Mouse (Mus musculus): ENCODE data around the gene Tmc5.

Gene Tmc5

GRCm38 (mm10) chr7:118597201-118597600, at the start of gene Tmc5:
Gene Tmc5 (plus strand): TSS chr7:118597297.
- no peak for DNase-seq

GRCm38 (mm10) chr7:118547451-118547850, 49.6 kb upstream of the Tmc5 start:
- DNase-seq, result no peak

- DNase-seq, result no peak
These were observed 43.2 kb upstream of the Tmc5 start for GRCm38 (mm10) chr7:118553881-118554280.

- DNase-seq, result no peak
These were observed 42.8 kb upstream of the Tmc5 start for GRCm38 (mm10) chr7:118554290-118554689.

GRCm38 (mm10) chr7:118569121-118569543, 28.0 kb upstream of the Tmc5 start:
- DNase-seq, result no peak

- DNase-seq, result no peak
These were observed 25.7 kb upstream of the Tmc5 start for GRCm38 (mm10) chr7:118571350-118571749.

- no peak for DNase-seq
These were observed 25.1 kb upstream of the Tmc5 start for GRCm38 (mm10) chr7:118572039-118572438.

- no peak for DNase-seq
These were observed 18.8 kb upstream of the Tmc5 start for GRCm38 (mm10) chr7:118578269-118578668.

- no peak for DNase-seq
These were observed 17.2 kb upstream of the Tmc5 start for GRCm38 (mm10) chr7:118579938-118580337.

GRCm38 (mm10) chr7:118583821-118584220, 13.3 kb upstream of the Tmc5 start:
- no peak for DNase-seq

GRCm38 (mm10) chr7:118584257-118584907, 12.7 kb upstream of the Tmc5 start, which contains the start of gene Tmc7:
Gene Tmc7 (minus strand): TSS chr7:118584736.
- DNase-seq, result peak; percentile 75

GRCm38 (mm10) chr7:118584926-118585325, 12.2 kb upstream of the Tmc5 start:
- DNase-seq, result no peak

GRCm38 (mm10) chr7:118585856-118586255, 11.2 kb upstream of the Tmc5 start:
- DNase-seq, result peak; percentile 75

GRCm38 (mm10) chr7:118590726-118591305, 6.3 kb upstream of the Tmc5 start:
- DNase-seq, result no peak

- DNase-seq, result no peak
These were observed 5.0 kb upstream of the Tmc5 start for GRCm38 (mm10) chr7:118592146-118592545.

- DNase-seq, result no peak
These were observed 3.3 kb upstream of the Tmc5 start for GRCm38 (mm10) chr7:118593567-118594407.

- no peak for DNase-seq
These were observed 2.5 kb upstream of the Tmc5 start for GRCm38 (mm10) chr7:118594611-118595010.

GRCm38 (mm10) chr7:118595228-118595627, 1.9 kb upstream of the Tmc5 start:
- peak; percentile 95 for DNase-seq

- DNase-seq, result no peak
These were observed 826 bp upstream of the Tmc5 start for GRCm38 (mm10) chr7:118596271-118596670.

GRCm38 (mm10) chr7:118599954-118600631, 3.0 kb downstream of the Tmc5 start:
- DNase-seq, result no peak

GRCm38 (mm10) chr7:118604842-118605241, 7.7 kb downstream of the Tmc5 start:
- no peak for DNase-seq

- no peak for DNase-seq
These were observed 12.7 kb downstream of the Tmc5 start for GRCm38 (mm10) chr7:118609815-118610214.

- DNase-seq, result no peak
These were observed 13.6 kb downstream of the Tmc5 start for GRCm38 (mm10) chr7:118610721-118611120.
